Mouse (Mus musculus): ENCODE data around the gene Mdga2. TPM values are rescaled to one million over a fixed set of nuclear protein-coding genes. Genes with fewer than 3 reads are reported as not detected.

The Mdga2 gene
- total RNA-seq (2021): 10 to 100 TPM; 54.0 to 67.4 TPM
- long read RNA-seq, experiment 1, partial matches to known transcripts: 1 of 9 reads
- long read RNA-seq, experiment 1, other reads (novel, unspliced or antisense): 6 of 9 reads
- long read RNA-seq, experiment 2, partial matches to known transcripts: 0 of 3 reads
- long read RNA-seq, experiment 2, other reads (novel, unspliced or antisense): 2 of 3 reads

DNA sequence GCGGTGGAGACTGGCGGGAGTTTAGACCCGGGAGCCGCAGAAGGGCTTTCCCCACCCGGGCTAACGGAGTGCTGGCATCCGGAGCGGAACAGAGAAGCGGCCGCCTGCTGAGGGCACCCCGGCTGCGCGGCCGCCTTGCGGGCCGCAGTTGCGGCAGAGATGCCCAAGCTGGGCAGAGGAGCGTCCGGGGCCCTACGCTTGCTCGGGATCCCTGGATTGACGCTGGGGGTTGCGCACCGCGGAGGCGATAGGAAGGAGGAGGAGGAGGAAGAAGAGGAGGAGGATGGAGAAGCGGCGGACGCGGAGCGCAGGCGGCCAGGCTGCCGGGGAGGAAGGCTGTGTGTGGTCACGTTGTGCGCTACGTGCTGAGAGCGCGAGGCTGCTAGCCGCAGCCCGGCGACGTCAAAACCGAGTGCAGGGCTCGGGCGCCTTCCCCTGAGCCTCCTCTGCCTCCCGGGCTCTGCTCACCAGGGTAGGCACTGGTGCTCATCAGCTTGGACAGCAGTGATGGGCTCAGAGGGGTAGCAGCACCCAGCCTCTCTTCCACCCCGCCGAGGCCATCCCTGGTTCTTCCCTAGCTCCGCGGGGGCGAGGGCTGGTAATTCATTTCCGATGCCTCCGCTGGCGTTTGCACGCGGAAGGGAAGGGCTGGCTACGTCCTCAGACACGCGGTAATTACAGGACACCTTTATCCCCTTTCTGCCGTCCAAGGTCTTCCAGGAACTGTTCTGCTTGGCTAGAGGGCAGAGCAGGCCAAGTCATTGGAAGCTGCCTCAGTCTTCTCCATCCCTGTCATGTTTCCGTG lies at the start of gene Mdga2:
Gene Mdga2, minus strand, starts transcription at position 329 of the 805 bp plus-strand sequence.
- DNase-seq (ENCODE audit: low spot score in 2 of 2): peak; percentile 69 to 75

DNA sequence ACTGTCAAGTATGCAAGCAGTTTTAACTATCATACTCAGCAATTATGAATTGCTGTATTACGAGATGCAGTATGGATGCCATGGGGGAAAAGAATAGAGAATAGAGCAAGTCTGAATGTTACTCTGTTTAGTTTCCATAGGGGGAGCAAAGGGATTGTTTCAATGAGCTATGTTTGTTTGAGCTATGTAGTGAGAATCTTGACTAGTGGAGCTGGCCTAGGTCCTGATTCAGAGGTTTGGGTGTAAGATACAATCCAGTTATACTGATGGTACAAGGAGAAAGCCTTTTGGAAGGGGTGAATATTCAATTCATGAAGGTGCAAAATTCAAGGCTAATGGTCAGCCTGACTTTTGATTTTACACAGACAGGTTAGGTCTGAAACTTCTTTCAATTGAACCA lies 45.1 kb upstream of the Mdga2 start:
- no peak for DNase-seq (ENCODE audit: low spot score in 2 of 2)

DNA sequence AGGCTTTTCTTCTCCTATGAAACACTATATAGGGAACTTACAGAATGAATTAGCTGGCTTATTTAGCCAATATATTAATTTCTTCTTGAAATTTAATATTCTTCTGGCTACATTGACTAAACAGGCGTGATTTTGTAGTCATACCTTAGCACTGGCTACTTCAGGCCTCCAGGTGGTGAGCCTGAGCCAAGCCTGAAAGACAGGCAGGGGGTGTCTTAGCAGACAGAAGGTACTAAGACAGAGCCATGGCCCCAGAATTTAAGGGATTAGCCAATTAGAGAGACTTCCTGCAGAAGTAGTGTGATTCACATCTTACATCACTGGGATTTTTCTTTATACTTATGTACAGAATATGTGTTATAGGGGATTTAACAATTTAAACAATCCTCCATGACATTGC lies 1.2 kb upstream of the Mdga2 start:
- no peak for DNase-seq (ENCODE audit: low spot score in 2 of 2)

DNA sequence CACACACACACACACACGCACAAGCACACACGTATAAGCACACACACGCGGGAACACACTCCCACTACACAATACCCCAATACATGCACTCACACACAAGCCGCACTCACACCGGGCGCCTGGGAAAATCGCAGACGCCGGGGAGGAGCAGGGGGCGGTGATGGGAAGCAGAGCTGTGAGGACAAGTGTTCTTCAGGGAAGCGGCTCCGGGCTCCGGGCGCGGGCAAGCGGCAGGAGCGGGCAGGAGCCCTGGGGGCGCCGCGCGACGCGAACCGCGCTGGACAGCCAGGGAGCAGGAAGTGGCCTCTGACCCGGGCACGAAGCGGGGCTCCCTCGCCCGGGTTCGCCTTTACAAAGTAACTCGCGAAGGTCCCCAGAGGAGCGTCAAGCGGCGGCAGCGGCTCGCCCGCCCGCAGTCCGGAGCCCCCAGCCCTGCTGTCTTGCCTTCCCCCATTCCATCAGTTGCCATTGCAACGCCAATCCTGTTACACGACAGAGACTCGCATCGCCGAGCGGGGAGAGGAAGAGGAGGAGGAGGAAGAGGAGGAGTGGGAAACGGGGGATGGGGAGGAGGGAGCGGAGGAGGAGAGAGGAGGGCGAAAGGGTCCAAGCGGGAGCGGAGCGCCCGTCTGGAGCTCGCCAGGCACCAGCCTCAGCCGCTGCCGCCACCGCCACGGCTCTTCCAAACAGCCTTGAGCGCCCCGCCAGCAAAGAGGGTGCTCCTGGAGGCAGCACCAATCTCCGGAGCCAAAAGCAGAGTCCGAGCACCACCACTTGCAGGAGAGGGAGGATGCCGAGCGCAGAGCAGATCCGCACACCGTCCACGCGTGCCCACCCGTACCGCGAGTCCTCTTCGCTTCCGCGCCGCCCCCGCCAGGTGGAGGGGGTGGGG lies 774 bp downstream of the Mdga2 start:
- peak; percentile 78 to 79 for DNase-seq (ENCODE audit: low spot score in 2 of 2)

DNA sequence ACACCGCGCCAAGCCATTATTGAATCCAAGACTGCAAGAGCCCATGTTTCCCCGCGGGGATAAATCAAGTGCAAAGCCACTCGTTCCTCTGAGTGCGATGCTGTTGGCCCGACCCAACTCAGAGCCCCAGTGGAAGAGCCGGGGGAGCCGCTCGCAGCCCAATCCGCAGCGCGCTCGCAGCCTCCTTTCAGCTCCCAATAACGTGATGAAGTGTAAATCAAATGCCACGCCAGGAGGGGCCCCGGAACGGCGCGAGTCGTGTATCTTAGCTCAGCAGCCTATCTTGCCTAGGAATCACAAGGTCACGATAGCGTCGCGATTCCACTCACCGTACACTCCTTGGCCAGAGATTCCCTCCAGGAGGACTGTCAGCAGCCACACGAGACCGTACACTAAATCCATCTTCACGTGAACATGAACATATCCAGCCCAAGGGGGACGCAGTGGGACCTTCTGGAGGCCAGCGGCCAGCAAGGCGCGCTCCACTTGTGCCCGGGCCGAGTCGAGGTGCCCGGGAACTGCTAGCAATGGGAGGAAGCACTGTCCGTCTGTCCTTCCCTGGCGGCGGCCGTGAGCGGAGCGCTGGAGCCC lies 1.6 kb downstream of the Mdga2 start:
- DNase-seq (ENCODE audit: low spot score in 2 of 2): peak; percentile 71 to 73

DNA sequence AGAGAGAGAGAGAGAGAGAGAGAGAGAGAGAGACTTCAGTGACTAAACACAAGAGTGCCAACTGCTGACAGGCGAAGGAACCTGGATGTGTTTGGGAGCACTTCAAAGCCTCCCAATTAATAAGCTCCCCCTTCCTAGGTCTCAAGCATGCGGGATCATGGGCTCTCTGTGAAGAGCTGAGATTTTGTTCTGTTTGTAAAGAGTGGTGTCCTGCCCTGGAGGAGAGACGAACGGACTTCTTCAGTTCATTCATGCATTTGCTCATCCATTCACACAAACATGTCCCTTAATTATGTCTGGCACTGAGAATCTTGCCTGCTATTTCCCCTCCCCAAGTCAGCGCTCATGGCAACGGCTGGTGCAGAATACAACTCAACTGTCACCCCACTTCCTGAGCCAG lies 2.3 kb downstream of the Mdga2 start:
- DNase-seq (ENCODE audit: low spot score in 2 of 2): peak; percentile 25 to 45

DNA sequence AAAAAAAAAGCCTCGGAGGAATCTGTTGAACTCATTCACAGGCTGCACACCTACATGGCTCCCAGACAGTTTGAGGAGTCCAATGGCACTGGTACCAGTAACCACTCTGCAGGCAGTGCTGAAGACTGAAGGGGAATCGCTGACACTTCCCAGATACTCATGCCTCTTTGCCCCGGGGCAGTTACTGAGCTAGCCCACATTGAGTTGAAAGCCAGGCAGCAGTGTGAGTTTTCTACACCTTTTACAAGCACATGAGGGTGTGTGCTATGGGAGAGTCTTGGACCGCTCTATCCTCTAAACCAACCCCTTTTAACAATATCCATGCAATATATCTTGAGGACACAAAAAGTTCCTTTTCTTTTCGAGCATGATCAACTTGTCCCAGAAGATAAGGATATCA lies 2.8 kb downstream of the Mdga2 start:
- DNase-seq (ENCODE audit: low spot score in 2 of 2): no peak

DNA sequence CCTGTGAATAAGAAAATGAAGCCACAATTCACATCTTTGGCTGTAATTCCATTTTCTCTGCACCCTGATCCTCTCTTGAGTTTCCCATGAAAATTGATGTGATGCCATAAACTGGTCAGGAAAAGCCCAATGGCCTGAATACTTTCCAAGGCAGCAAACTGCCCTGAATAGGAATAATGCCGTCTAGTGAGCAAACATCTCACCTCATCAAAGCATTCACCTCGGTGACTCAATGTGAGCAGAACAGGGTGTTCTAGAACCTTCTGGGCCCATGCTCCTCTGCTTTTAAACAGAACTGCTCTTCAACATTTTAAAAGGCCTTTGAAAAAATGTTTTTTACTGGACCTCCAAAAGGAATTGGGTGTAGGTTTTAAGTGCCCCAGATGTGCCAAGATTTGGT lies 9.5 kb downstream of the Mdga2 start:
- peak in 1 of 2 experiments; percentile 76 for DNase-seq (ENCODE audit: low spot score in 2 of 2)

DNA sequence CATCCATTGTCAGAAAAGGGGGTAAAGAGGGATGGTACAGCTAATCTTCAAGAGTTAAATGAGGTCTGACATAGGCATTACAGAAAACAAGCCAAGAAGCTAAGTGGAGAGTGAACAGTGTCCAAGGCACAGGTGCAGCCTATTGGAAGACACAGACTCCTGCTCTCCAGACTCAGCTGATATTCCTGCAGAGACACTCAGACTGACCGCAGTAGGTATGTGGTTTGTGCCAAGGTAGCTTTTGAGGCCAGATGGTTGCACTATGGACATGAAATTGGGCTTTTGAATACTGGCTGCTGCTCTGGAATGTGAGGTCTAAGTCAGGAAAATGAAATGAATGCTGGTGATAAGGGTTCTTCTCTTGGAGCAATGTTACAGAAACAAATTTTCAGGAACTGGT lies 44.2 kb downstream of the Mdga2 start:
- no peak for DNase-seq (ENCODE audit: low spot score in 2 of 2)

DNA sequence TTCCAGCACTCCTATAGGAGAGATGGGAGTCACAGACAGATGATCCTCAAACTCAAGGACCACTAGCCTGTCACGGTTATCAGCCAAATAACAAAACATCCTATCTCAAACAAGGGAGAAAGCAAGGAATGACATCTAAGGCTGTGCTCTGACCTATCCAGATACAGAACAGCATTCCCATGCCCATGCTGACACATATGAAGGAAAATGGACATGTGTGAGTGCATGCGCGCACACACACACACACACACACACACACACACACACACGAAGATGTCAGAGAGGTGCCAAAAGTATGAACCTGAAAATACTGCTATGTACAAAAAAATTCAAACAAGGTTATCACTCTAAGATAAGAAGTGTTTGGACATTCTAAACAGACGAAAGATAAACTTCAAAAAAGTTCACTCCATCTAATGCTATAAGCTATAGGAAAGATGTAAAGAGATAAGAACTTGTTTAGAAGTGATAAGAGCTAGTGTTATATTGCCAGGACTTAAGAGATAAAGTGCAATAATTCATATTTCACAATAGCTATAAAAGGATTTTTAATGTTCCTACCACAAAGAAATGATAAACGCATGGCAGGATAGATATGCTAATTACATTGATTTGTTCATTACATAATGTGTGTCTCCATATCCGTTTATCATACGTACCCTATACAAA lies 65.6 kb downstream of the Mdga2 start:
- DNase-seq (ENCODE audit: low spot score in 2 of 2): no peak

DNA sequence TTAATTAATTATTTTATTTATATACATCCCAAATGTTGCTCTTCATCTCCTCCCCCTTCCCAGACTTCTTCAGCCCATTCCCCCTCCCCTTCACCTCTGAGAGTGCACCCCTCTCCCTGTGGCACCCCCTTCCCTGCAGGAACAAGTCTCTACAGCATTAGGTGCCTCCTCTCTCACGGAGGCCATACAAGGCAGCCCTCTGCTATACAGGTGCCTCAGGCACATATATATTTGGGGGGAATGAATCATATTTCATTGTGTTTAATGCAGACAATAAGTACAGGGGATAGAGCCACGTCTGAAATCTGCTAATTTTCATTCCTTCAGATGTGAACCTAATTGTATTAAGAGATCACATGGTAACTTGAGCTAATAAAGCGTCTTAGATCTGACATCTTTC lies 69.3 kb downstream of the Mdga2 start:
- no peak for DNase-seq (ENCODE audit: low spot score in 2 of 2)

DNA sequence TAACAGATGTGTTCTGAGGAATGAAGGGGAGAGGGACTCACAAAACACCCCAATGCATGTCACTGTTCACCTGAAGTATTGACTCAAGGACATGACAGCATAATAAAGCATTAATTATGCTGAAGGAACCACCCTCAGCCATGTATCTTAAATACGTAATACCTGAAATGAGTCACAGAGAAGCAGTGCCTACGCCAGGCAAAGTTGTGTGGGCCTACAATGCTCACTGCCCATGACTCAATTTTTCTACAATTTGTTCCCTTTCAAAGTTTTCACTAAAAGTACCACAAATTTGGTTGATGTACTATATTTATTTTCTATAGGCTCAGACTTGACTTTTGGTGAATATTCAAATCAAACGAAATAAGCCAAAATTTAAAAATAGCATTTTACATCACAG lies 80.7 kb downstream of the Mdga2 start:
- DNase-seq (ENCODE audit: low spot score in 2 of 2): no peak

DNA sequence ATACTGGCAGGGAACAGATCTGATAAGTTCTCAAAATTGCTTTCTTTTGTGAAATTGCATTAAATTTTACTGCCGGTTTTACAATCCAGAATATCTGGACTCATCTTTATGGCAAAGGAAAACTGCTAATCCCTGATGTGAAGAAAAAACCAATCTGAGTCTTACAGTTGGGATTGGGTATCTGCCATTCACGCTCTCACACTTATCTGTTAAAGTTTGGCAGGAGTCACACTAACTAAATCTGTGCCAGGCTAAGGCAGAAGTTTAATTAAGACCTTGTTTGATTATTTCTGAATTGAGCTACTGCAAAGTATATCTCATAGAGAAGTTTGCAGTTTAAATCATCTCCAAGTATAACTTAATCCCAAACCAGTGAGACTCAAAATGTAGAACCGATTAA lies 82.2 kb downstream of the Mdga2 start:
- DNase-seq (ENCODE audit: low spot score in 2 of 2): peak in 1 of 2 experiments; percentile 18

DNA sequence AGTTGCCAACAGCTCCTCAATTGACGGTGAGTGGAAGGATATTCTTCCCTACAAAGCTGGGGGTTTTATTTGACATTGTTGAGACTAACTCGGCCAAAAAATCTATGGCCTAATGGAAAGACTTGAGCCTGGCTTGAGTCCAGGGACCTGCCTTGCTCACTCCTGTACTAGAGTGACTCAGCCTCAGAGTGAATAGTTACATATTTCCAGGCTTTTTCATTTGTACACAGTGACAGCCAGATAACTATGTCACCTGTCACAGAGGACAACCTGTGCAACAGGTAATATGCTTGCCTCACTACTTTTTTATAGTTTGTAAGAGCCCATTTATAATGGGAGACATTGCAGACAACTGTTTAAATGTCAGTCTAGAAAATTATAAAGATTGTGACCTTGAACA lies 94.9 kb downstream of the Mdga2 start:
- no peak for DNase-seq (ENCODE audit: low spot score in 2 of 2)

DNA sequence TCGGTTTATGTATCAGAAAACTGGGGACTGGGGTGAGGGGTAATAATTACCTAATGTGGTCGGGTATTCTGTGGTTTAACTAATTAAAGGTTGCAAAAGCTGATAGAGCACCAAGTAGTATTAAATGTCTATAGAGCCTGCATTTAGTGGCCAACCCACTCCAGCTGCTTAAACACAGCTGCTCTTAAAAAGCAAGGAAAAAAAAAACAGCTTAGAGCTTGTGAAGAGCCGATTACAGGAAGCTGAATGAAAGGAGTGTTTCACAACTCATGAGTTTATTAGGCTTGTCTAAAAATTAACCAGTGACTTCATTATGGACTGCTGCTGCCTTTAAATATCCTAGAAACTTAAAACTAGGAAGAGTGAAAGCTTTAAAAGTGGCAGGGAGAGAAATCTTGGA lies 98.5 kb downstream of the Mdga2 start:
- DNase-seq (ENCODE audit: low spot score in 2 of 2): no peak

DNA sequence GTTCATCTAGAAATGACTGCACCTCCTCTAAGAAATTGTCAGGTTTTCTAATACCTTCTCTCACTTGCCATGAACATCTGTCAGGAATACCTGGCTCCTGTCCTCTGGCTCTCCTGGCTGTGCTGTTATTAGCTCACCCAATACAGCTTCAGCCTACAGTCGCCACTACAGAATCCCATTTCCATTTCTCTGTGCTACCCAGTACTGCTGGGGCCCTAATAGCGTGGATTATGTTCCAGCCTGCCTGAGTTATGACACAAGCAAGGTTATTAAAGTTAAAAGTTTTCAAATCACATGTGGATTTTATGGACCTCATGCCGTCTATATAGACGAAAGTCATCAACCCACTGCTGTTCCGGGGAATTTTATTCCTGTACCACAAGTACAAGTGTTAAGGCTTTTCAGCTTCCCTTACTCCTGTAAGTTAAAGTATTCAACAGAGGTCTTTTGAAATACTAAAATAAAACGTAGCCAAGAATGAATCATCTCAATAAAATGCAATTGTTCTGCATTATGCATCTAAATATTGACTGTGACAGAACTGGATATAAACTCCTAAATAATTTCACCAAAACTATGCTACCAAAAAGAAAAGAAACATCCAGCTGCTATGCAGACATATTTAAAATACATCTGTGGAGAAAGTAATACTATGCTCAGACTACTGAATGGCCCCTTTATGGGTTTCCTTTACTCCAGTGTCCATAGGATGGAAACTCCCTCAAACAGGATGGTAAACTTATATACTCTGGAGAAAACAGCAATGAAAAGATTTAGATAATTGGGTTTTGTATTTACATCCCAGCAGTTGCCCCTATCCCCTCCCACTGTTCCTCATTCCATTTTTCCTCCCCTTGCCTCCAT lies 103.5 kb downstream of the Mdga2 start:
- DNase-seq (ENCODE audit: low spot score in 2 of 2): no peak

DNA sequence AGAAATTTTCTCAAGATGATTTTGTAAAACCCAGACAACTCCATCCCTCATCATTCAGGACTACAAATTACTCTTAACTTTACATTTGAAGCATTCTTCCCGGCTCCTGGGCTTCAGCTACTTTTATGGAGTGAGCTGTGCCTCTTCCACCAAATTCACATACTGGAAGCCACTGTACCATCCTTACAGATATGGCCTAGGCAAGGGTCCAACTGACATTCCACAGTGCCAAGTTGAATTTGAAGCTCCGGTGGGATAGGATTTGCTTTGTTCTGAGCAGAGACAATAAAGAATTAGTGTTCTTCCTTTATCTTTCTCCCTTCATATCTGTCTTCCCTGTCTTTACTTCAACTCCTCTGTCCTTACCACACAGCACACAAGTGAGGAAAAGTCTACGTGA lies 118.2 kb downstream of the Mdga2 start:
- DNase-seq (ENCODE audit: low spot score in 2 of 2): no peak

DNA sequence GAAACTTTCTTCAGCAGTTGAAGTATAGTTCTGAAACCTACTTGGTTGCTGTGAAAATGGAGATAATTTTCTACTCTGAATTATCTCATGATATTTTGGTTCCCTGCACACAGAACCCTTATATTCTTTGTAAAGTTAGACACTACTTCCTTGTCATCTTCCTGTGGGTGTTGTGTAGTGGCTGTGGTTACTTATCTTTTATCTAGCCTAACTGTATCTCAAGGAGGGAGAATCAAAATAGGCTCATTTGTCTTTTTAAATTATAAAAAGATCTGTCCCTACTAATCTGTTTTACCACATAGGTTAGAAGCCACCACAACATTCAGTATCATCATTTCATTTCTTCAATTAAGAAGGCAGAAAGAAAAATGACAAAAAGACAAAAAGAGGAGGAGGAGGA lies 127.9 kb downstream of the Mdga2 start:
- no peak for DNase-seq (ENCODE audit: low spot score in 2 of 2)

DNA sequence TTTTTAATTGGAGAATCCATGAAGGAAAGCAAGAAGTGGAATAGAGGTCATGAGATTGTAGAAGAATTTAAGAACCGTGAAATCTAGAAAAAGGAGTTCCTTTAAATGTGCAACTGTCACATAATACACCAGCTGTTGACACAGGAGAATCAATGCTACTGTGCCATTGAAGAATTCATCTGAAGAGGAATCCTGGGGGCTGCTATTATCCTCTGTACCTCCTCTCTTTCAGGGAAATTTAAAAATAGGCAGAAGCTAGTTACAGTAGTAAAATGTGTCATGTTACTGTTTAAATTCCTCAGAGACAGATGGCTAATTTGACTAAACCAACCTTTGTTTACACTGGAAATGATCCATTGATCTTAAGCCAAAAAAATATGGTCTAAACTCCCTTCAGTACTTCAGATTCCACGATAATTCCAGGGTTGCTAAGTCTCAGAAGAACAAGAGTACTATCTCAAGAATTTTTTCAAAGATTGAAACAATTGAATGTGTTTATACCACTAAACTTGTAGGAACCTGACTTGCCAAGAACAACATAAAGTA lies 131.9 kb downstream of the Mdga2 start:
- DNase-seq (ENCODE audit: low spot score in 2 of 2): peak in 1 of 2 experiments; percentile 33
